Mouse (Mus musculus): ENCODE measurements around the gene Ott. TPM values are rescaled to one million over a fixed set of nuclear protein-coding genes. Genes with fewer than 3 reads are reported as not detected.
"Not testable (repeated sequence)": the region's sequence is repeated elsewhere in the genome, so short reads cannot be mapped to it uniquely, and the experiment has no call there.

Gene Ott
- not detected in 2 replicates for polyA plus RNA-seq (2015; fragmentation: Nextera tagmentation; extraction: Ambion mirVana)

GRCm38 (mm10) chrX:149073982-149074381 is at the start of gene Ott:
Gene Ott, plus strand, starts transcription at chrX:149074282.
- WGBS = no CpG with 5 or more reads among the region's 5 CpGs
- H3K9ac ChIP-seq; H3K4me2 ChIP-seq; H3K27ac ChIP-seq; H3K27me3 ChIP-seq; H3K4me3 ChIP-seq; H3K4me1 ChIP-seq; H3K36me3 ChIP-seq; ATAC-seq (ENCODE audit: insufficient number of reproducible peaks, low FRiP score, low TSS enrichment, low read depth); H3K9me3 ChIP-seq: not testable (repeated sequence)

Other genes starting within 250 kb of the Ott start
- not detected in 2 replicates for gene Luzp4, start 216.6 kb upstream of the Ott start, polyA plus RNA-seq (2015; fragmentation: Nextera tagmentation; extraction: Ambion mirVana)
- gene Gm15093, start 198.1 kb downstream of the Ott start, polyA plus RNA-seq (2015; fragmentation: Nextera tagmentation; extraction: Ambion mirVana) = not detected in 2 replicates

Data from limb, embryonic 15.5 days (tissue).